Mouse (Mus musculus) thymus, adult 2 months (tissue): ENCODE results near the gene Cacna2d2. TPM values are rescaled to one million over a fixed set of nuclear protein-coding genes. Genes with fewer than 3 reads are reported as not detected.

Experiments
- DNase-seq: peaks from one replicate; pipeline ENCODE4 v3.0.0; 2021
- H3K27ac ChIP-seq: fragments of 200-500 bp; 2 replicates; pipeline ENCODE4 v1.5.1; 2012; ENCODE audit warnings: low read length, control low read depth; ENCODE audit not compliant: control insufficient read depth, insufficient read depth
- H3K27me3 ChIP-seq: fragments of 200-500 bp; 2 replicates; pipeline ENCODE4 v1.6.1; 2012; ENCODE audit warnings: mild to moderate bottlenecking, low read length, moderate library complexity, mixed read lengths; ENCODE audit not compliant: control insufficient read depth, insufficient read depth
- H3K36me3 ChIP-seq: fragments of 200-500 bp; 2 replicates; pipeline ENCODE4 v1.6.1; 2012; ENCODE audit warnings: mild to moderate bottlenecking, low read length, moderate library complexity; ENCODE audit not compliant: control insufficient read depth, insufficient read depth
- H3K4me1 ChIP-seq: fragments of 200-500 bp; replicated peaks from 2 replicates; pipeline ENCODE4 v1.6.1; 2012; ENCODE audit warnings: low read length; ENCODE audit not compliant: control insufficient read depth, insufficient read depth
- H3K4me3 ChIP-seq: fragments of 200-500 bp; 2 replicates; pipeline ENCODE4 v1.5.1; 2012; ENCODE audit warnings: mild to moderate bottlenecking, low read length, control low read depth, moderate library complexity; ENCODE audit not compliant: control insufficient read depth, insufficient read depth
- CTCF ChIP-seq: fragments of 200-500 bp; IDR thresholded peaks from 2 replicates; pipeline ENCODE4 v1.5.1; 2012; ENCODE audit warnings: mild to moderate bottlenecking, control low read depth, low read length, moderate library complexity, borderline replicate concordance; ENCODE audit not compliant: control insufficient read depth, poor library complexity, insufficient read depth; ENCODE audit errors: extremely low read depth
- POLR2A ChIP-seq: fragments of 200-500 bp; IDR thresholded peaks from 2 replicates; pipeline ENCODE4 v1.6.1; 2012; ENCODE audit warnings: mild to moderate bottlenecking, low read length, control low read depth, moderate library complexity; ENCODE audit not compliant: control insufficient read depth, poor library complexity, insufficient read depth; ENCODE audit errors: extremely low read depth
- WGBS: fragments of 180-500 bp; shearing (Covaris S2); methylation state at CpG from one replicate; pipeline ENCODE4 v1.1.7; 2018; 5-methylcytosine and 5-hydroxymethylcytosine counted together
- polyA plus RNA-seq: library from polyadenylated mRNA; depleted of rRNA; stranded (reverse); fragments of >200 nt; gene quantifications from 2 replicates; pipeline ENCODE4 v1.2.3, GENCODE M21; 2012

Gene Cacna2d2
- polyA plus RNA-seq, 1 experiment: 8.9 TPM

DNA sequence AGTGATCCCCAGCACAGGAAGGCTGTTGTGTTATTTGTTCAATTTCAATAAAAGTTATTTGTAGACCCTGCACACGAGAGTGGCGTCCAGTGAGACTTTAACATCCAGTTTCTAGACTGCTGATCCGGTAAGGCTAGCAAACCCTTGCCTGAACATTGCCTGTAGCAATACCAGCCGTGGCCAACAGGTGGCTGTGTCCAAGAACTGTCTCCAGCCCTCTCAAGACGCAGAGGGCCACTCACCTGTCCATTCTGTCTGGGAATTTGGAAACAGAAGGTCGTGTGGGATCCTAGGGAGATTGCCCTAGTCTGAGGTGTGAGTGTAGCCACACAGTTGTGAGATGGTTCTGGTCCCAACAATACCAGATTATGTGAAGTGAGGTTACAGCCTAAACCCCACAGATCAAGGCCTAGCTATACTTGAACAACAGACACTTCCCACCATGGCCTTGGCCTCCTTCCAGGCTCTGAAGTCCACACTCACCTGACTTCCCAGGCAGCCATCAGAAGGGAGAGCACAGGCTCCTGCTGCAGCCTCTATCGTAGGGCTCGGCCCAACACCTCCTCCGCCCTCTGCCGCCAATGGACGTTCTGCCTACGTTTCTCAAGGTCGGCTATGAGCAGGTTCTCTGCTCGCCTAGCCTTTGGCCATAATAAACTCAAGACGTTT is 166.8 kb downstream of the Cacna2d2 start:
- peaks cover 34% of the 10 kb centered on the region for H3K4me1 ChIP-seq

GRCm38 (mm10) chr9:107566855-107567254 is 167.4 kb downstream of the Cacna2d2 start:
- DNase-seq: no peak

More for the DNA sequence above, 166.8 kb downstream of the Cacna2d2 start:
- H3K27ac ChIP-seq: no peak overlapping the region
- TF ChIP-seq POLR2A (no peak), CTCF (peak; percentile 75; the same call in 1 of the 2 replicates)
- DNase-seq: peak; percentile 80
- no peaks in the 10 kb centered on the region for H3K27me3 ChIP-seq
- WGBS: 71% methylated on average over 15 of the region's 15 CpGs
- H3K4me3 ChIP-seq: no peak overlapping the region
- peaks cover 8% of the 10 kb centered on the region for H3K36me3 ChIP-seq

GRCm38 (mm10) chr9:107567702-107568319 is 168.4 kb downstream of the Cacna2d2 start, which contains the start of gene Hyal2:
Gene Hyal2 (plus strand): TSS chr9:107567945.
- Histone ChIP-seq H3K27me3 (no peaks in the 10 kb centered on the region), H3K36me3 (no peaks in the 10 kb centered on the region; the same call in 1 of the 2 replicates), H3K27ac (no peak within 1 kb of the TSS), H3K4me3 (peak within 1 kb of the TSS; percentile 85), H3K4me1 (peaks cover 34% of the 10 kb centered on the region)
- TF ChIP-seq CTCF (no peak), POLR2A (no peak)
- 81% methylated on average over 18 of the region's 18 CpGs for WGBS
- DNase-seq: no peak

More at GRCm38 (mm10) chr9:107566855-107567254, 167.4 kb downstream of the Cacna2d2 start:
- Histone ChIP-seq H3K4me1 (peaks cover 34% of the 10 kb centered on the region), H3K27ac (no peak overlapping the region), H3K27me3 (no peaks in the 10 kb centered on the region), H3K4me3 (no peak overlapping the region), H3K36me3 (peaks cover 1% of the 10 kb centered on the region)
- WGBS: 94% methylated on average over 3 of the region's 3 CpGs
- no peak for TF ChIP-seq CTCF
- TF ChIP-seq POLR2A: no peak

GRCm38 (mm10) chr9:107568331-107569261 is 169.2 kb downstream of the Cacna2d2 start:
- TF ChIP-seq CTCF: no peak
- 0 out of 2 replicates have a peak, but pooled peaks have one; percentile 4 for TF ChIP-seq POLR2A
- H3K27ac ChIP-seq: no peak overlapping the region
- H3K36me3 ChIP-seq: no peaks in the 10 kb centered on the region; the same call in 1 of the 2 replicates
- H3K27me3 ChIP-seq: no peaks in the 10 kb centered on the region
- H3K4me1 ChIP-seq: peaks cover 34% of the 10 kb centered on the region
- peak overlapping the region; percentile 85 for H3K4me3 ChIP-seq
- WGBS: 1% methylated on average over 41 of the region's 41 CpGs
- DNase-seq: peak; percentile 81

DNA sequence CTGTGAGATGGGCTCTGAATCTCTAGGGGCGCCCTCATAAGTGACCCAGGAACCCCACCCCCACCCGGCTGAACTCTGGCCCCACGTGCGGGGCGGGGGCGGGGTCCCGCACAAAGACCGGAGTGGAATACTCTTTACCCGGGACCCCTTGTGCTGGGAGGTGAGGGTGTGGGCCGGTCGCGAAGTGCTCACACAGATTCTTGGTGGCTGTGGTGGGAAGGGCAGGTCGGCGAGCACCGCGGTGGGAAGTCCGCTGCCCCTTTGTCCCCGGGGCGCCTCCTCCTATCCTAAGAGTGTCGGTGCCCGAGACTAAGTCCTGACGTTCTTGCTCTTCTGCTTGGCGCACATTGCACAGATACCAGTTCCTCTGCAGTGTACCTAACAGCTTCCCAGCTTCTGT is 169.9 kb downstream of the Cacna2d2 start:
- TF ChIP-seq POLR2A: no peak
- 0 out of 2 replicates have a peak, but pooled peaks have one; percentile 14 for TF ChIP-seq CTCF
- peaks cover 29% of the 10 kb centered on the region for H3K4me1 ChIP-seq
- no peaks in the 10 kb centered on the region; the same call in 1 of the 2 replicates for H3K36me3 ChIP-seq
- under 1% methylated on average over 23 of the region's 23 CpGs for WGBS
- no peak for DNase-seq
- H3K27ac ChIP-seq: no peak overlapping the region
- no peaks in the 10 kb centered on the region for H3K27me3 ChIP-seq
- H3K4me3 ChIP-seq: peak overlapping the region; percentile 85

- H3K4me3 ChIP-seq: peak overlapping the region; percentile 13; the same call in 1 of the 2 replicates
- no peak for DNase-seq
- WGBS: 80% methylated on average over 13 of the region's 13 CpGs
- TF ChIP-seq CTCF (no peak), POLR2A (no peak)
- H3K27me3 ChIP-seq: no peaks in the 10 kb centered on the region
- H3K4me1 ChIP-seq: peaks cover 28% of the 10 kb centered on the region
- H3K27ac ChIP-seq: no peak overlapping the region
- no peaks in the 10 kb centered on the region; the same call in 1 of the 2 replicates for H3K36me3 ChIP-seq
These were observed 170.6 kb downstream of the Cacna2d2 start for GRCm38 (mm10) chr9:107570016-107570415.
